Mouse (Mus musculus): Measurements from ENCODE around the gene Cmtm6.
A peak's percentile ranks its signal among the peaks of the same experiment; 100 is the strongest.

- peak; percentile 38; the same call in 1 of the 2 replicates for TF ChIP-seq CTCF (IDR thresholded peaks at IDR 0.05; ENCODE audit: extremely low read depth, insufficient read depth, insufficient read length, insufficient replicate concordance)
- no peak for TF ChIP-seq POLR2A (IDR thresholded peaks at IDR 0.05; ENCODE audit: low read depth, low read length)
These were observed 20.6 kb upstream of the Cmtm6 start for GRCm38 (mm10) chr9:114710345-114710744.
